Mouse (Mus musculus): ENCODE results near the gene Kank2.
A peak's percentile ranks its signal among the peaks of the same experiment; 100 is the strongest.
"Not testable (repeated sequence)": the region's sequence is repeated elsewhere in the genome, so short reads cannot be mapped to it uniquely, and the experiment has no call there.

Gene Kank2

DNA sequence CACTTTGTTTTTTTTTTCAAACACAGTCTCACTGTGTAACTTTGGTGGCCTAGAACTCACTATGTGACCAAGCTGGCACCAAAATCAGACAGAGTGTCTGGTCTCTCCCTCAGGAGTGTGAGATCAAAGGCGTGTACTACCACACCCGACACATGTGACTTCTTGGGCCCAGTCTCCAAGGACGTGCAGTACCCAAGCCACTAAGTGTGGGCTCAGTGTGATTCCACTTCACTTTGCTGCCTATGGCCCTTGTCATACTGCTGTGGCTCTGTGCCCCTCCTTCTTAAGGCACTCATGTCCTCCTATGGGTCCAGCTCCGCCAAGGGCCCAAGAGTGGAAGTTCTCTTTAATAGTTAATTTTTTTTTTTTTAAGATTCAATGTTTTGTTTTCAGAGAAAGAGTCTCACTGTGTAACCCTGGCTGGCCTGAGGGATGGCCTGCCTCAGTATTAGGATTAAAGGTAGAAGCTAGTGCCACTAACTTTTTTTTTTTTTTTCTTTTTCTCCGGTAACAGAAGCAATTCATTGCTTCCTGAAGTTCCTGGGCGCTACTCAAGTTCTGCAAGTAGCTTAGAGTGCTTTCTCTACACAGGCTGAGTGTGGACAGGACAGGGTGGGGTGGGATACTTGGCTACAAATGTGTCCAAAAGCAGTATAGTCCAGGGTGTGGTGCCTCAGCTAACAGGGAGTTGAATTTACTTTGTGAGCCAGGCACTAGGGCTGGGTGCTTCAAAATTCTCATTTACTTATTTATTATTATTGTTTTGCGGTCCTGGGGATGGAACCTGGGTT, 13.8 kb downstream of the Kank2 start:
- no peak for DNase-seq (ENCODE audit: low spot score)

- DNase-seq (ENCODE audit: low spot score) = peak; percentile 49
Measured at GRCm38 (mm10) chr9:21781657-21782468, 16.7 kb downstream of the Kank2 start.

GRCm38 (mm10) chr9:21777726-21778125, 20.8 kb downstream of the Kank2 start:
- DNase-seq (ENCODE audit: low spot score) = no peak

GRCm38 (mm10) chr9:21774353-21774752, 24.2 kb downstream of the Kank2 start:
- DNase-seq (ENCODE audit: low spot score) = no peak

DNA sequence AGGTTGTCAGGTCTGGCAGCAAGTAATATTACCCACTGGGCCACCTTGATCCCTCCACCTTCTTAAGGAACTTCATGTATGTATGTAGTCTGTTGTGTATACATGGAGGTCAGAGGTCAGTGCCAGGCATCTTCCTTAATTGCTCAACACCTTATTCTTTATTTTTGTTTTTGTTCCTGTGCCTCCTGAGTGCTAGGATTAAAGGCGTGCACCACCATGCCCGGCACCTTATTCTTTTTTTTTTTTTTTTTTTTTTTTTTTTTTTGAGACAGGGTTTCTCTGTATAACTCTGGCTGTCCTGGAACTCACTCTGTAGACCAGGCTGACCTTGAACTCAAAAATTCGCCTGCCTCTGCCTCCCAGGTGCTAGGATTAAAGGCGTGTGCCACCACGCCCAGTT, 25.1 kb downstream of the Kank2 start:
- DNase-seq (ENCODE audit: low spot score) = not testable (repeated sequence)

- DNase-seq (ENCODE audit: low spot score) = peak; percentile 47
Measured at GRCm38 (mm10) chr9:21769558-21770183, 28.9 kb downstream of the Kank2 start.

- DNase-seq (ENCODE audit: low spot score) = peak; percentile 52
Measured at GRCm38 (mm10) chr9:21768511-21769411, 29.8 kb downstream of the Kank2 start.

GRCm38 (mm10) chr9:21767896-21768295, 30.6 kb downstream of the Kank2 start:
- peak; percentile 40 for DNase-seq (ENCODE audit: low spot score)

DNA sequence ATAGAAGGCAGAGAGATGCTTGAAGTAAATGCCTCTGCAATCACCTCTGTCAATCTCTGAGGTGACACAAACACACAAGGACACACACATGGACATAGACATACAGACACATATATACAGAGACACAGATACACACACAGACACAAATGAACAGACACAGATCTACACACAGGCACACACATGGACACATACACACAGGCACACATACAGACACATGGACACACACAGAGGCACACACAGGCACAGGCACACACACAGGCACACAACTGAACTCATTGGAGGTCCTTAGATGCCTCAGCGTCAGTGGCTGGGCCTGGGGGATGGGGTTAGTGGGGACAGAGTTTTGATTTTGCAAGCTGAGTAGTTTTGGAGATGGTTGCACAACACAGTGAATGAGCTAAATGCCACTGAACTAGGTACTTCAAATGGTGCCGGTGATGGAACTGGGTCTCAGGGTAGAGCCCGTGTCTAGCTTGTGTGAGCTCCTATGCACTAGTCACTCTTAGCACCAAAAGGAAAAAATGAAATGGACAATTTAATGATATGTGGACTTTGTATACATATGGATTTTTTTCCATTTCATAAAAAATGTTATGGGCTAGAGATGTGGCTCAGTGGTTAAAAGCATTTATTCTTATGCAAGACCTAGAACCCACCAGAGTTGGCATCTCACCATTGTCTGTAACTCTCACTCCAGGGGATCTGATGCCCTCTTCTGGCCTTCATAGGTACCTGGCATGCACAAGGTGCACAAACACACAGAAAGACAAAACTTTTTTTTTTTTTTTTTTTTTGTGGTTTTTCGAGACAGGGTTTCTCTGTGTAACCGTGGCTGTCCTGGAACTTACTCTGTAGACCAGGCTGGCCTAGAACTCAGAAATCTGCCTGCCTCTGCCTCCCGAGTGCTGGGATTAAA, 34.2 kb downstream of the Kank2 start:
- DNase-seq (ENCODE audit: low spot score) = no peak

DNA sequence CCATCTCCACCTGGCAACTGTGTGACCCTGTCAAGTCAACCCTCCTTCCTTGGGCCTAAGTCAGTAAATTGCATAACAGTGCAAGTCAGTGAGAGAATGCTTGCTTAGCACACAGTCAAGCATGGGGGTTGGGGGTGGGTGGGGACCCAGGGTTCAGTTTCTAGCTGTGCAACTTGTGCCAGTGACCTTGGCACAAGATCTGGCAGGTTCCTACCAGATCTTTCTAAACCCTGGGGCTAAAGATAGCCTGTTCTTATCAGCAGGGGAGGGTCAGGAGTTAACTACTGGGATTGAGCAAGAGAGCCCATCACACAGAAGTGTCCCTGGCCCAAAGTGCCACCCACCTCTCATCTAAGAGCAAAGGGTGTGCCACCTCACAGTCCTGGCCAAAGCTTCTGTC, 36.4 kb downstream of the Kank2 start:
- no peak for DNase-seq (ENCODE audit: low spot score)

DNA sequence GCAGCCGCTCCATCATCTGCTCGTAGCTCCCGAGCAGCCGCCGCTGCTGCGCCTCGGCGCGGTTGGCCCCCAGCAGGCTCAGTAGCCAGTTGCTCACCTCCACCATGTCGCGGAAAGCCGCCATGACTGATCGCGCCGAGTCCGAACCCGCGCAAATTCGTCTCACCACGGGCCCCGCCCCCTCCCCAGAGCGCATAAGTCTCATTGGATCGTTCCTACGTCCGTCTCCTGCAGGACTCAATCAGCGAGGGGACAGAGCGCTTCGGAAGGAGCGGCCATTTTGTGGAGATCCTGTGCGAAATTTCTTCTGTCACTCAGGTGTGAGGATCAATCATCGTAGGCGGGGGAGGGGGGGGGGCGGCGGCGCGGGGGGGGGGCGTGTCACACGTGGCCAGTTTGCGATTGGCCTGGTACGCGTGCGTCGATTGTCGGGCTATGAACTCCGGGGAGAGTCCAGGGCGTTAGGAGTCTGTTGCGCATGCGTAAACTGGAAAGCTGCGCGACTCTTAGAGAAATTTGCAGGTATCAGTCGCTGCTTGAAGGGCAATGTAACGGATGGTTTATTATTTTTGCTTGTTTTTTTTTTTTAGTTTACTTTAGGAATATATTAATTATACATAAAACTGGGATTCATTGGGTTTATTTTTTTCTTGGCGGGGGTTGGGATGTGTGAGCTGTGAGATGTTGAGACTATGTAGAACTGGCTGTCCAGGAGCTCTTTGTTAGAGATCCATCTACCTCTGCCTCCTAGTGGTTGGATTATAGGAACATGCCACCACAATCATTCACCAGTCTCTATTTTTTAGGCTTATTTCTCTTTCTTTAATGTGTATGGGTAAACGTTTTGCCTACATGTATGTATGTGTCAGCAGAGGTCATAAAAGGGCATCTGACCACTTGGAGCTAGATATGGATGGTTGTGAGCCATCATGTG, 38.1 kb downstream of the Kank2 start, which contains the start of gene Spc24:
Spc24 (minus strand) TSS at position 149 of the 934 bp plus-strand sequence.
- DNase-seq (ENCODE audit: low spot score) = peak; percentile 93

DNA sequence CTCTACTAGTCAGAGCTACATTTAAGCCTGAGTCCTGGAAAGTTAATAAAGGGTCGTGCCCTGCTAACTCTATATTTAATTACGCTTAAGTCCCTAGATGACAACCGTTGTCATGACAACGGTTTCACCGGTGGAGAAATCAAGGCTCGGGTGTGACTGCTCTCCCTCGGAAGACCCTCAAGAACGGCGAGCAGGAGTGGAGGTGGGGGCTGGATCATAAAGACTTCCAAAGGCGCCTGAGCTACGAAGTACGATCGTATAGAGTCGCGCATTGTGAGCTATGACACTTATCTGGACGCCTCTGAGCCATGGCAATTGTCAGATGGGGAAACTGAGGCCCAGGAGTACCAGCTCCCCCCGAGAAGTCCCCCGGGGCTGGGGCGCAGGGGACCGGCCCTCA, 38.8 kb downstream of the Kank2 start:
- DNase-seq (ENCODE audit: low spot score) = no peak

DNA sequence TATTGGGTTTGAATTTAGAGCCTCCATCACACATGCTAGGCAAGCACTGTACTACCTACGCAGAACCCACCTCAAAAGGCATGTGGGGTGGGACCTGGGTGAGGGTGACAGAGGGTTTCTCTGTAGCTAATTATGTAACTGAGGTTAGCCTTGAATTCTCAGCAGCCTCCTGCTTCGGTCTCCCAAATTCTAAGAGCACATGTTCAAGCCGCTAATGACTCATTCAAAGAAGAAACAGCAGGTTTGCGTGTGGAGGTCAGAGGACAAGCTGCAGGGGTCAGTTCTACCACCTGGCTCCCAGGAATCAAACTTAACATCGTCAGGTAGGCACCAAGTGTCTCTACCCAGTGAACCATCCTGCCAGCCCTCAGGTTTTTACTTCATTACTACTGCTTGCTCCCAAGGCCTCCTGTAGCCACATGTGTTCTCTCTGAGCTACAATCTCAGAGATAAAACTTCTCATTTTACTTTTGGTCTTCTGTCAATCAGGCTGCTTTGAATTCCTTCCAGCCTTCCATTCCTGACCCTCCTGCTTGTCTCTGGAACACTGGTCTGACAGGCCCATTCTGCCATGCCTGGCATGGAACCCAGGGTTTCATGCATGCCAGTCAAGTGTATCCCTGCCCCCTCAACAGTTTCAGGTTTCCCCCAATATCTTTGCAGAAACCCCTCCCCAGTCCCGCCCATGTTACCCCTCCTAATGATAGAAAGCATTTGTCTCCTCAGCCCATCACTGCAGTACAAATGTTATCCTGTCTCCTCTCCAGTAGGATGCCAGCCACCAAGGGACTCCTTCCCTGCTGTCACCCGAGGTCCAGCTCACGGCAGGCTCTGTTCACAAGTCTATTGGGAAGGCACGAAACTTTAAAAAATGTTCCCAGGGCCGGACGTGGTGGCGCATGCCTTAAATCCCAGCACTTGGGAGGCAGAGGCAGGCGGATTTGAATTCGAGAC, 39.7 kb downstream of the Kank2 start:
- no peak for DNase-seq (ENCODE audit: low spot score)

DNA sequence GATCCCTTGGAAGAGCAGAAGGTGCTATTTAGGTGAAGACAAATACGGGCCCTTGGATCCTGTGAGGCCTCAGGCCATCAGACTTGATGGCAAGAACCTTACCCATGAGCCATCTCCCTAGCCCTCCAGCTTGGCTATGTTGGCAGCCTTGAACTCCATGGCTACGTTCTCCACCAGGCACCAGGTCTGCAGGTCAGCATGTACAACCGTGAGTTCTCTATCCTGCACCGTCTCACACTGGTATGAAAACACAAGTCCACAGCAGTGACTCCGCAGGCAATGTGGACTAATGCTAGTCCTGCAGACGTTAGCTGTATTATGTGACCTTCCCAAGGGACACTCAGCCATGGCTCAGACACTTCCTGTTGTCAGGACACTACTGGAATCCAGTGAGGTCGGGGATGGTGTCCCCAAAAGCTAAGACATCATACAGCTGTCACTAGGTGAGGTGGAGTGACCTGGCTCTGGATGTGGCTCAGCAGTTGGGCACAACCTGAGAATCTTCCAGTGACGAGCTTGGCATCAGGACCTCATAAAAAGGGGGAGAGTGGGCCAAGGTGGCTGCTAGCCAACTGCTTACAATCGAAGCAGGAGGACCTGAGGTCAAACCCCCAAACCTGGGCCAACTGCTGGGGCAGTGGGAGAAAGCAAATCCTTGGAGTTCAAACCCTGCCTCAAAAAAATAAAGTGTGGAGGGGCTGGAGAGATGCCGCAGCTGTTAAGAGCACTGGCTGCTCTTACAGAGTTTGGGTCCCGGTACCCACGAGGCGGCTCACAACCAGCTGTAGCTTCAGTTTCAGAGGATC, 43.8 kb downstream of the Kank2 start:
- no peak for DNase-seq (ENCODE audit: low spot score)

DNA sequence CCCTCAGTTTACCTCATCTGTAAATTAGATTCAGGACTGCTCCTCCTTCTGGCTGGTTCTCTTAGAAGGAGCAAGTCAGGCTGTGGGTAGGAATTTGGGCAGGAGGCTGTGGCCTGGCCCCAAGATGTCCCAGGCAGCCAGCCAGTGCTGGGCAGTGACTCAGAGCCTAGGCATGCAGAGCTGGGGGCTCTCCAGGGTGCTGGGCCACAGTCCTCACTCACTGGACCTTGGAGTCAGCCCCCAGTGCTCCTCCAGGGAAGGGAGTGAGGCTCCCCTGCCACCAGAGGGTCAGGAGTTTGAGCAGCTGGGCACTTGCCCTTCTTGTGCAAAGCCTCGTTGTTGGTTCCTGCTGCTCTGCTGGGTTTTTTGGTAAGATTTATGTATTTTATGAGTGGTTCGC, 44.5 kb downstream of the Kank2 start:
- peak; percentile 86 for DNase-seq (ENCODE audit: low spot score)

- peak; percentile 73 for DNase-seq (ENCODE audit: low spot score)
Measured at GRCm38 (mm10) chr9:21752252-21752792, 46.2 kb downstream of the Kank2 start.

DNA sequence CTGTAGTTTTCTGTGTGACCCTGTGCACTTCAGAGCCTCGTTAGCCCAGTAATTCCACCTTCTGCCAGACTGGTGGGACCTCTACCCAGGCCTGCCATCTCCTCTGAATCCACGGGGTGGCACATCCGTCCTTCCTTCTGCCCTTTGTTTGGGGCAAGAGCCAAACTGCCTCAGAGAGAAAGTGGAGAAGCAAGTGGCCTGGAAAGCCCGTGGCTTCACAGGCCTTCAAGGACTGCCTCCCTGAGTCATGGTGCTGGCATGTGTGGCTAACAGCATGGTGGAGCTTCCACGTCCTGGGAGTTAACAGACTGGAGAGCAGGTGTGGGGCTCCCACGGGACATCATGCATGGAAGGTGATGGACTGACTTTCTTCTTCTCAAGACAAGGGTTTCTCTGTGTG, 47.2 kb downstream of the Kank2 start:
- DNase-seq (ENCODE audit: low spot score) = peak; percentile 31
